Mouse (Mus musculus): ENCODE measurements around the gene Dcaf10.

Dcaf10 gene

GRCm38 (mm10) chr4:45420733-45421132, 78.8 kb downstream of the Dcaf10 start:
- no peak for DNase-seq (ENCODE audit: low spot score)

- peak; percentile 85 for DNase-seq (ENCODE audit: low spot score)
Observed at GRCm38 (mm10) chr4:45421519-45422260, 79.8 kb downstream of the Dcaf10 start.

GRCm38 (mm10) chr4:45422640-45423039, 80.7 kb downstream of the Dcaf10 start:
- no peak for DNase-seq (ENCODE audit: low spot score)

- DNase-seq (ENCODE audit: low spot score): no peak
Observed at GRCm38 (mm10) chr4:45423406-45423805, 81.5 kb downstream of the Dcaf10 start.

GRCm38 (mm10) chr4:45426724-45427457, 85.0 kb downstream of the Dcaf10 start:
- DNase-seq (ENCODE audit: low spot score): no peak
